Mouse (Mus musculus) B cell, adult (primary cell): ENCODE results near the gene Acap3. TPM values are rescaled to one million over a fixed set of nuclear protein-coding genes. Genes with fewer than 3 reads are reported as not detected.

Experiments
- total RNA-seq: library from RNA; stranded (reverse); gene quantifications from 4 replicates; pipeline ENCODE4 v1.2.4, GENCODE M21; 2023; ENCODE audit not compliant: inconsistent age

Acap3 gene
- total RNA-seq = 66.3 to 71.7 TPM (median 69.2 TPM) in 4 replicates

GRCm38 (mm10) chr4:155891551-155892001, at the start of gene Acap3, which contains the start of gene Pusl1:
Gene Acap3, plus strand, starts transcription at chr4:155891822.
Gene Pusl1, minus strand, starts transcription at chr4:155891781.

GRCm38 (mm10) chr4:155846871-155847578, 44.6 kb upstream of the Acap3 start, which contains the start of gene Dvl1:
Gene Dvl1, plus strand, starts transcription at chr4:155847402.

GRCm38 (mm10) chr4:155863001-155863400, 28.6 kb upstream of the Acap3 start, which contains the start of gene Tas1r3:
Gene Tas1r3, minus strand, starts transcription at chr4:155863362.

GRCm38 (mm10) chr4:155869317-155870033, 22.1 kb upstream of the Acap3 start, which contains the start of the genes Cptp and Ints11:
Gene Cptp, minus strand, starts transcription at chr4:155869440.
Gene Ints11, plus strand, starts transcription at chr4:155869546.

GRCm38 (mm10) chr4:155943534-155944249, 52.1 kb downstream of the Acap3 start, which contains the start of gene Ube2j2:
Gene Ube2j2, plus strand, starts transcription at chr4:155943831.

Other genes starting within 250 kb of the Acap3 start
- gene Gm10563, start 246.4 kb upstream of the Acap3 start, total RNA-seq = not detected in 4 replicates
- 0.51 TPM in 1 of 4 replicates, not detected in the others for gene Mmp23, start 238.4 kb upstream of the Acap3 start, total RNA-seq
- gene Mib2, start 222.6 kb upstream of the Acap3 start, total RNA-seq = 37.5 to 43.7 TPM (median 40.3 TPM) in 4 replicates
- gene Fndc10, start 197.5 kb upstream of the Acap3 start, total RNA-seq = 2.7 to 3.2 TPM (median 2.8 TPM) in 4 replicates
- gene Ssu72, start 187.0 kb upstream of the Acap3 start, total RNA-seq = 77.2 to 87.4 TPM (median 82.1 TPM) in 4 replicates
- gene Tmem240, start 157.0 kb upstream of the Acap3 start, total RNA-seq = 0.32 to 0.60 TPM (median 0.47 TPM) in 4 replicates
- 45.0 to 54.2 TPM (median 52.5 TPM) in 4 replicates for gene Atad3a, start 130.7 kb upstream of the Acap3 start, total RNA-seq
- gene Vwa1, start 117.1 kb upstream of the Acap3 start, total RNA-seq = not detected in 4 replicates
- gene Tmem88b, start 105.9 kb upstream of the Acap3 start, total RNA-seq = not detected in 4 replicates
- gene Ankrd65, start 101.4 kb upstream of the Acap3 start, total RNA-seq = not detected in 4 replicates
- gene Mrpl20, start 88.9 kb upstream of the Acap3 start, total RNA-seq = 42.4 to 51.3 TPM (median 45.0 TPM) in 4 replicates
- gene Ccnl2, start 79.3 kb upstream of the Acap3 start, total RNA-seq = 212 to 234 TPM (median 221 TPM) in 4 replicates
- 72.7 to 92.7 TPM (median 80.5 TPM) in 4 replicates for gene Aurkaip1, start 60.5 kb upstream of the Acap3 start, total RNA-seq
- gene Mxra8, start 52.1 kb upstream of the Acap3 start, total RNA-seq = 10.4 to 12.7 TPM (median 11.4 TPM) in 4 replicates
- gene Dvl1, start 44.4 kb upstream of the Acap3 start, total RNA-seq = 59.0 to 80.3 TPM (median 71.7 TPM) in 4 replicates
- gene Tas1r3, start 28.5 kb upstream of the Acap3 start, total RNA-seq = 0.55 to 1.4 TPM (median 1.0 TPM) in 4 replicates
- gene Cptp, start 22.4 kb upstream of the Acap3 start, total RNA-seq = 5.7 to 9.4 TPM (median 8.1 TPM) in 4 replicates
- gene Ints11, start 22.3 kb upstream of the Acap3 start, total RNA-seq = 44.3 to 52.8 TPM (median 52.3 TPM) in 4 replicates
- 21.1 to 25.0 TPM (median 23.6 TPM) in 4 replicates for gene Pusl1, start within 50 bp of the Acap3 start, total RNA-seq
- 98.2 to 110 TPM (median 106 TPM) in 4 replicates for gene Ube2j2, start 52.0 kb downstream of the Acap3 start, total RNA-seq
- gene C1qtnf12, start 70.5 kb downstream of the Acap3 start, total RNA-seq = 1.6 to 3.1 TPM (median 2.1 TPM) in 4 replicates
- 2.3 to 3.4 TPM (median 2.8 TPM) in 4 replicates for gene B3galt6, start 100.8 kb downstream of the Acap3 start, total RNA-seq
- gene Sdf4, start 101.0 kb downstream of the Acap3 start, total RNA-seq = 120 to 134 TPM (median 127 TPM) in 4 replicates
- 6.0 to 9.5 TPM (median 7.1 TPM) in 4 replicates for gene Tnfrsf4, start 122.0 kb downstream of the Acap3 start, total RNA-seq
- gene Tnfrsf18, start 134.3 kb downstream of the Acap3 start, total RNA-seq = 13.5 to 16.3 TPM (median 14.2 TPM) in 4 replicates
- gene Ttll10, start 167.6 kb downstream of the Acap3 start, total RNA-seq = not detected in 4 replicates
- gene 9430015G10Rik, start 218.2 kb downstream of the Acap3 start, total RNA-seq = 49.2 to 80.5 TPM (median 61.4 TPM) in 4 replicates
- 0.67 to 1.3 TPM (median 0.90 TPM) in 4 replicates for gene Rnf223, start 238.7 kb downstream of the Acap3 start, total RNA-seq